Mouse (Mus musculus): ENCODE results near the gene Olfr747. TPM values are rescaled to one million over a fixed set of nuclear protein-coding genes. Genes with fewer than 3 reads are reported as not detected.
"Not testable (repeated sequence)": the region's sequence is repeated elsewhere in the genome, so short reads cannot be mapped to it uniquely, and the experiment has no call there.

Gene Olfr747
- not detected for polyA plus RNA-seq (2017; shearing (Covaris generic))

- ATAC-seq = no peak
Measured at GRCm38 (mm10) chr14:50693106-50693505, at the start of gene Olfr747. TSS of gene Olfr747 (minus strand) at chr14:50693206.

DNA sequence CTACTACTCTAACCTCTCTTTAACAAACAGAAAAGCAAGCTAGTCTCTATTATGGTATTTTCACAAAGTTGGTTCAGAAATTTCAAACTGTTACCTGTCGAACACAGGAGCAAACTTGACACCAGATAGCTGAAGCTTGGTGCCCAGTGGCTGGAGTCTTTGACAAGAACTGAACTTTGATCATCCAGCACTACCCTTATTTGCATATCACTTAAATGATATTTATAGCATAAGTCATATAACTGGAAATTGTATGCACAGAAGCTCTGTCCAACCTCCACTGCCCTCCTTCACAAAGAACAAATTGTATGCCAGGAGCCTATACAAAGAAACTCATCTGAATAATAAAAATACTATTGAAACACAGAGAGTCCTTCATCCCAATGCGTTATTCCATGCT lies 48.6 kb upstream of the Olfr747 start:
- no peak for ATAC-seq

GRCm38 (mm10) chr14:50740334-50740733 lies 47.3 kb upstream of the Olfr747 start:
- ATAC-seq = no peak

DNA sequence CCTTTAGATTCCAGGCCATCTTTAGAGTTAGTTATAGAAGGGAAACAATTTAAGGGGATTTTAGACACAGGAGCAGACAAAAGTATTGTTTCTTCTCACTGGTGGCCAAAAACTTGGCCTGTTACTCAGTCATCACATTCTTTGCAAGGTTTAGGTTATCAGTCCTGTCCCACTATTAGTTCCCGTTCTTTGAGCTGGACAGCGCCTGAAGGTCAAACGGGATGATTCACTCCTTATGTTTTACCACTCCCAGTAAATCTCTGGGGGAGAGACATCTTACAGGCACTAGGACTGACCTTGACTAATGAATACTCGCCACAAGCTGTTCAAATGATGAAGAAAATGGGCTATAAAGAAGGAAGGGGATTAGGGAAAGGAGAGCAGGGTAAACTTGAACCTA lies 29.4 kb upstream of the Olfr747 start:
- not testable (repeated sequence) for ATAC-seq

DNA sequence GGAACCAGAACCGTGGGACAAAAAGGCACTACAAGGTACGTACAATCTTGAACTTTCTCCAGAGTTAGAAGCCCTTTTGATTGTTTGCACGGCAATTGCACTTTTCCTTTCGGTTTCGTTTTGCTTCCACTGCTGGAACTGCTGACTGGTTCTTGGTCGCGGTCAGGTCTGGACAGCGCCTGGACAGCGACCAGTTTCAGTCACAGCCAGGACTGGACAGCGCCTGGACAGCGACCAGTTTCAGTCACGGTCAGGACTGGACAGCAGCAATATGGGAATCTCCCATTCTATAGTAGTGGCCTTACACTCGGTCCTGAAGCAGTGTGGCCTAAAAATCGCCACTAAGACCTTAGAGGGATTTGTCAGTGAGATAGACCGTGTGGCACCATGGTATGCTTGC lies 26.9 kb upstream of the Olfr747 start:
- ATAC-seq = not testable (repeated sequence)

- ATAC-seq = no peak
Measured at GRCm38 (mm10) chr14:50707073-50707472, 14.1 kb upstream of the Olfr747 start, which contains the start of gene Olfr748. TSS of gene Olfr748 (plus strand) at chr14:50707373.

GRCm38 (mm10) chr14:50646783-50647182 lies 46.2 kb downstream of the Olfr747 start, which contains the start of gene Olfr746:
TSS of gene Olfr746 (plus strand) at chr14:50647083.
- no peak for ATAC-seq

- no peak for ATAC-seq
Measured at GRCm38 (mm10) chr14:50639088-50639487, 53.9 kb downstream of the Olfr747 start, which contains the start of gene Olfr745. TSS of gene Olfr745 (plus strand) at chr14:50639388.

Other genes with a start within 250 kb of the Olfr747 start
- gene Olfr740, start 247.7 kb downstream of the Olfr747 start, polyA plus RNA-seq (2017; shearing (Covaris generic)) = not detected
- gene Olfr741, start 220.5 kb downstream of the Olfr747 start, polyA plus RNA-seq (2017; shearing (Covaris generic)) = not detected
- not detected for gene Olfr742, start 189.6 kb downstream of the Olfr747 start, polyA plus RNA-seq (2017; shearing (Covaris generic))
- not detected for gene Olfr743, start 171.4 kb downstream of the Olfr747 start, polyA plus RNA-seq (2017; shearing (Covaris generic))
- gene Olfr744, start 78.3 kb downstream of the Olfr747 start, polyA plus RNA-seq (2017; shearing (Covaris generic)) = not detected
- gene Olfr745, start 53.8 kb downstream of the Olfr747 start, polyA plus RNA-seq (2017; shearing (Covaris generic)) = not detected
- gene Olfr746, start 46.1 kb downstream of the Olfr747 start, polyA plus RNA-seq (2017; shearing (Covaris generic)) = not detected
- gene Olfr748, start 14.2 kb upstream of the Olfr747 start, polyA plus RNA-seq (2017; shearing (Covaris generic)) = under 1 TPM in 1 of 3 experiments, not detected in 2; 0.15 TPM
- not detected for gene Olfr749, start 51.9 kb upstream of the Olfr747 start, polyA plus RNA-seq (2017; shearing (Covaris generic))
- gene Ttc5, start 92.3 kb upstream of the Olfr747 start, polyA plus RNA-seq (2017; shearing (Covaris generic)) = 100 to 1,000 TPM in 2 of 3 experiments, 10 to 100 TPM in 1; 98.6 to 131 (median 123) TPM
- gene Ccnb1ip1, start 114.5 kb upstream of the Olfr747 start, polyA plus RNA-seq (2017; shearing (Covaris generic)) = not detected
- gene Parp2, start 114.6 kb upstream of the Olfr747 start, polyA plus RNA-seq (2017; shearing (Covaris generic)) = 100 to 1,000 TPM in 2 of 3 experiments, 10 to 100 TPM in 1; 75.1 to 115 (median 101) TPM
- 10 to 100 TPM; 16.0 to 28.0 (median 19.8) TPM for gene Tep1, start 177.4 kb upstream of the Olfr747 start, polyA plus RNA-seq (2017; shearing (Covaris generic))
- gene Klhl33, start 204.3 kb upstream of the Olfr747 start, polyA plus RNA-seq (2017; shearing (Covaris generic)) = under 1 TPM in 2 of 3 experiments, not detected in 1; 0.09 to 0.13 TPM
- gene Osgep, start 231.7 kb upstream of the Olfr747 start, polyA plus RNA-seq (2017; shearing (Covaris generic)) = 10 to 100 TPM; 68.7 to 77.3 (median 74.3) TPM
- gene Apex1, start 231.8 kb upstream of the Olfr747 start, polyA plus RNA-seq (2017; shearing (Covaris generic)) = 100 to 1,000 TPM in 1 of 3 experiments, 10 to 100 TPM in 2; 54.2 to 100 (median 91.0) TPM
- gene Pip4p1, start 237.7 kb upstream of the Olfr747 start, polyA plus RNA-seq (2017; shearing (Covaris generic)) = 1 to 10 TPM; 4.4 to 6.6 (median 4.8) TPM
- 10 to 100 TPM; 64.4 to 88.0 (median 67.9) TPM for gene Pnp, start 237.9 kb upstream of the Olfr747 start, polyA plus RNA-seq (2017; shearing (Covaris generic))